Comparison of ENCODE assay signal across 12 mouse cellular contexts in the genomic region with DNA sequence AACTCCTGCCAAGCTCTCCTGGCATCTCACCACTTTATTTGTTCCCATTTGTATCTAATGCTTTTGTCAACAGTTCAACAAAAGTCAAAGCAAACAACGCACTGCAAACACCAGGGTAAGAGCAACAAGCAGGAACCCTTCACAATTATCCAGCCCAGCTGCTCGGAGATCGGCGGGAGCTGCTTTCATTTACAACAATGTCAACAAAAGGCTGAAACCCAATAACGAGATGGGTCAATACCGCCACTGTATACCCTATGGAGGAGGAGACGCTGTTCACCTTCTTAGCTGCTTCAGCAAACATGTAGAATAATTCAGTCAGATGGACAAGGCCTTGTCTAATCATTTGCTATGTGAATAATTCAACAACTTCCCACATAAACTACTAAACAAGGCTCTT.
DNase-seq lines count a peak whose midpoint lies in the region; ATAC-seq and TF ChIP-seq lines count a peak whose summit lies in the region.
"Had no signal": no experiment of that assay in that cellular context is flagged by ENCODE, and none has a peak within 500 bp of the region (broad histone marks: within the 10 kb centered on the region; RNA-seq: fewer than 3 reads in every experiment).

No protein-coding gene starts in this region.

- H3K4me1 ChIP-seq in hindbrain, embryonic 11.5 days (replicated peaks; ENCODE audit: control insufficient read depth, insufficient read depth, low read length), result peaks cover 5% of the 10 kb centered on the region
- H3K4me1 ChIP-seq in hindbrain, embryonic 13.5 days (replicated peaks), result peaks cover 52% of the 10 kb centered on the region
- peaks cover 18% of the 10 kb centered on the region for H3K4me1 ChIP-seq in liver, adult 2 months (ENCODE audit: control insufficient read depth, insufficient read depth, low read length)
- H3K4me1 ChIP-seq in liver, embryonic 12.5 days, result peaks cover 8% of the 10 kb centered on the region; the same call in 1 of the 2 replicates

- 0 out of 2 replicates have a peak, but pooled peaks have one; percentile 27 for ATAC-seq in hindbrain, embryonic 11.5 days (ENCODE audit: low FRiP score)
- no peak for ATAC-seq in hindbrain, embryonic 13.5 days (ENCODE audit: low FRiP score)
- no peak for ATAC-seq in liver, embryonic 12.5 days

- no peak overlapping the region for H3K4me2 ChIP-seq in hindbrain, embryonic 11.5 days (replicated peaks; ENCODE audit: low read depth, low read length)
- H3K4me2 ChIP-seq in hindbrain, embryonic 13.5 days, result no peak overlapping the region
- no peak overlapping the region for H3K4me2 ChIP-seq in liver, embryonic 12.5 days
- H3K4me2 ChIP-seq: heart, embryonic 11.5 days; limb, embryonic 13.5 days had no signal

- H3K9me3 ChIP-seq in hindbrain, embryonic 11.5 days (ENCODE audit: control insufficient read depth, low read length), result no peaks in the 10 kb centered on the region
- H3K9me3 ChIP-seq in hindbrain, embryonic 13.5 days, result no peaks in the 10 kb centered on the region
- H3K9me3 ChIP-seq in liver, embryonic 12.5 days (replicated peaks), result no peaks in the 10 kb centered on the region
- H3K9me3 ChIP-seq: G1E; limb, embryonic 13.5 days had no signal

- no peak overlapping the region for H3K4me3 ChIP-seq in hindbrain, embryonic 11.5 days (ENCODE audit: low read depth, low read length)
- no peak overlapping the region for H3K4me3 ChIP-seq in hindbrain, embryonic 13.5 days
- H3K4me3 ChIP-seq in liver, adult 2 months (ENCODE audit: insufficient read depth, low read depth, low read length), result no peak overlapping the region
- H3K4me3 ChIP-seq in liver, embryonic 12.5 days, result no peak overlapping the region
- H3K4me3 ChIP-seq: limb, embryonic 13.5 days had no signal

- no peaks in the 10 kb centered on the region for H3K36me3 ChIP-seq in hindbrain, embryonic 11.5 days (ENCODE audit: control insufficient read depth, insufficient read depth, low read length)
- H3K36me3 ChIP-seq in hindbrain, embryonic 13.5 days, result no peaks in the 10 kb centered on the region
- no peaks in the 10 kb centered on the region; the same call in 1 of the 2 replicates for H3K36me3 ChIP-seq in liver, adult 2 months (ENCODE audit: control insufficient read depth, insufficient read depth, low read length)
- no peaks in the 10 kb centered on the region for H3K36me3 ChIP-seq in liver, embryonic 12.5 days
- H3K36me3 ChIP-seq: limb, embryonic 13.5 days had no signal

- 9% methylated on average over 7 of the region's 7 CpGs for WGBS in hindbrain, embryonic 11.5 days
- WGBS in hindbrain, embryonic 13.5 days, result 7% methylated on average over 7 of the region's 7 CpGs
- WGBS in liver, adult 2 months, result 22% methylated on average over 7 of the region's 7 CpGs
- WGBS in liver, embryonic 12.5 days (ENCODE audit: insufficient replicate concordance), result 70% methylated on average over 7 of the region's 7 CpGs

- 0 out of 2 replicates have a peak, but pooled peaks cover 3% of the 10 kb centered on the region for H3K79me2 ChIP-seq in liver, adult 2 months (ENCODE audit: control insufficient read depth, insufficient read depth, low read length)

- no peak overlapping the region for H3K9ac ChIP-seq in hindbrain, embryonic 11.5 days (ENCODE audit: low read depth, low read length)
- H3K9ac ChIP-seq in hindbrain, embryonic 13.5 days, result no peak overlapping the region
- no peak overlapping the region for H3K9ac ChIP-seq in liver, adult 2 months (ENCODE audit: low read depth, low read length)
- H3K9ac ChIP-seq in liver, embryonic 12.5 days, result no peak overlapping the region
- H3K9ac ChIP-seq: limb, embryonic 13.5 days had no signal

- H3K27ac ChIP-seq in hindbrain, embryonic 11.5 days (ENCODE audit: low read depth, low read length), result no peak overlapping the region
- no peak overlapping the region for H3K27ac ChIP-seq in hindbrain, embryonic 13.5 days
- H3K27ac ChIP-seq in liver, adult 2 months (replicated peaks; ENCODE audit: insufficient read depth, low read depth, low read length), result no peak overlapping the region
- no peak overlapping the region for H3K27ac ChIP-seq in liver, embryonic 12.5 days
- H3K27ac ChIP-seq: limb, embryonic 13.5 days had no signal

- TF ChIP-seq POLR2A in liver, adult 2 months (IDR thresholded peaks at IDR 0.05; ENCODE audit: extremely low read depth, insufficient read depth, low read length), result no peak

- no peaks in the 10 kb centered on the region for H3K27me3 ChIP-seq in hindbrain, embryonic 11.5 days (ENCODE audit: control insufficient read depth, insufficient read depth, low read length)
- H3K27me3 ChIP-seq in hindbrain, embryonic 13.5 days, result no peaks in the 10 kb centered on the region
- no peaks in the 10 kb centered on the region for H3K27me3 ChIP-seq in liver, adult 2 months (ENCODE audit: control insufficient read depth, insufficient read depth, low read length)
- H3K27me3 ChIP-seq in liver, embryonic 12.5 days (replicated peaks), result no peaks in the 10 kb centered on the region
- H3K27me3 ChIP-seq: limb, embryonic 13.5 days had no signal

- no peak for TF ChIP-seq CTCF in liver, adult 2 months (IDR thresholded peaks at IDR 0.05; ENCODE audit: low read depth, low read length)

- no peak for DNase-seq in hindbrain, embryonic 11.5 days (ENCODE audit: low spot score)
- peak; percentile 91 for DNase-seq in liver, adult 2 months (ENCODE audit: extremely low read depth, low read depth, low spot score)
- peak; percentile 47 for DNase-seq in retina, postnatal 1 day
- no peak for DNase-seq in retina, embryonic 14.5 days (ENCODE audit: low spot score)
- DNase-seq in neural tube, embryonic 10.5 days (ENCODE audit: extremely low spot score, low spot score), result no peak
- DNase-seq: adrenal gland, adult 2 months; cerebellum, adult 11-12 months had no signal

Comparison
In these comparisons a context has a peak if more than half of its experiments do, and no peak if none do; other contexts are left out.
1. DNase-seq: peak in liver, adult 2 months (single experiment) and retina, postnatal 1 day (single experiment); none in hindbrain, embryonic 11.5 days (single experiment), retina, embryonic 14.5 days (single experiment) and neural tube, embryonic 10.5 days (single experiment).